Mouse (Mus musculus): Measurements from ENCODE around the gene Nudt21.

The Nudt21 gene

DNA sequence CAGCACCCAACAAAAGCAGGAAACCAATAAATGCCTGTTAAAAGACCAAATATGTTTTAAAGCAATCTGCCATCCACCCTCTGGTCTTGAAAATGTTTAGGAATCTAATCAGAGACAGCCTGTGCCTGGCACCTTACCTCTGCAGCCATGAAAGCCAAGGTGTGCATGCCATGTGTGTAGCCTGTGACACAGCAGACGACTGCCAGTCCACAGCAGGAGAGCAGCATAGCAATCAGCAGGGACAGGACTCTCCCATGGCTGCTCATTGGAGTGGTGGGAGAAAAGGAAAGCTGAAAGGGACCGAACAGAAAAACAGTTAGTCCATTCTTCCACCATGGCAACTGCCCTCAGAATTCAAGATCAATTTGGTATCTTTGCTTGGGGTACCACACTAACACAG, 37.9 kb downstream of the Nudt21 start:
- DNase-seq, result no peak

DNA sequence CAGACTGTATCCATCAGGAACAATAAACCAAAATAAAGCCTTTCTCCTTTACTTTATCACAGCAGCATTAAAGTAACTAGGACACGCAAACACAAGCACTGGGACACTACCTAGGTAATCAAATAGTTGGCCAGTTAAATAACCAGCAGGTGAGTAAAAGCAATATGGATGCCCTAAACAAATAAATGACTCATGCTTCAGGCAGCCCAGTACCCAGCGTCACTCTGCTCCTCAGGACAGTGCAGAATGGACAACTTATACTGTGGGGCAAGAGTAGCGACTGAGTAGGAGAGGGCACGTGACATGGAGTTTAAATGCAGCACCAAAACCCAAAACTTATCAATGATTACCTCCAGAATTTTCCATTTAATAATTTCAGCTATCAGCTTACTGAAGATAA, 47.1 kb downstream of the Nudt21 start:
- DNase-seq, result no peak

DNA sequence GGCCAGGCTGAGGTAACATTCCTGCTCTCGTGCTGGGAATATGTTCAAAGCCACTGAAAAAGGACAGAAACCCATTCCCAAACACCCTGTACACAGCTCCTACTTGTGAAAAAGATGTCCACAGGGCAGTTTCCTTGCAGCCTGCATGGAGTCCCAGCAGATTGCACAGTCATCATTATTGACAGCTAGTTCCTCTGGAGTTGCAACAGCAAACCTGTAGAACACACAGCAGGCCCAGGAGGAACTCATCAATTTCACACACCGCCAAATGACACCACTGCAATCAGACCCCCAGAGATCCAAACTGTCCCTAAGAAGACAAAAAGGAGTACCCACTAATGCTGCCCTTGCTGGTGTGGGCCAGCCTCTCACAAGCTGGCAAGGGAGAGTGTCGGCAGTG, 52.1 kb downstream of the Nudt21 start:
- DNase-seq, result no peak

DNA sequence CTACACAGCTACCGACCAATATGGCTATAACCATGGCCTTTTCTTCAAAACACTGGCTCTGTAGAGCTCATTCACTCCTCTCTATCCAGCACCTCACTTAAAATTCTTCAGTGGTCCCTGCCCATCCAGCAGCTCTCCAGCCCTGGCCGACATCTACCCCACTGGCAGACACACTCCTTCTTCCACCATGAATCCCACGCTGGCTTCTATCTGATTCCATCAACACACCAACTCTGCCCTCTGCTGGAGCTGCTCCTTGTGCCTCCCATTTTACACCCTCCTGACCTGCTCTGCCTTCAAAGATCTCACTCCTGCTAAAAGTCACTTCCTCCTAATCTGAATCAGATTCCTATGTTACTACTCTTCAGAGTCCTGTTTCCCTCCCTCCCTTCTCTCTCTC, 53.0 kb downstream of the Nudt21 start:
- DNase-seq, result no peak

- no peak for DNase-seq
These were observed 55.1 kb downstream of the Nudt21 start for GRCm38 (mm10) chr8:93981679-93982215.

DNA sequence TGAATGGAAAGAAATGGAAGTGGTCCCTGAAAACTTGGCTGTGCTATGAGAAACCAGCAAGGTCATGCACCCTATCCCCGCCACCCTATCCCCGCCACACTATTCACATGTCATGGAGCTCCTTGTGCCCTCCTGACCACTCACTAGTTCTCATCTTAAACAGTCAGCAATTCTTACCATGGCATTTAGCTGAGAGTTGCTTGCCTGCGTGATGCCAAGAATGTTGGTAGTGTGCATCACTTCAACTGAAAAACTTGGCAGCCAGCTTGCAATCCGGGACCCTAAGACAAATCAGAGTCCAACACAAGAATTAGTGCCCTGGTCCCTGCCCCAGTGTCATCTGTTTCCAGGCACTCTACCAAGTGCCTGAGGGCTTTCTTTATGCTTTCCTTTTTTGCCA, 56.7 kb downstream of the Nudt21 start:
- no peak for DNase-seq

DNA sequence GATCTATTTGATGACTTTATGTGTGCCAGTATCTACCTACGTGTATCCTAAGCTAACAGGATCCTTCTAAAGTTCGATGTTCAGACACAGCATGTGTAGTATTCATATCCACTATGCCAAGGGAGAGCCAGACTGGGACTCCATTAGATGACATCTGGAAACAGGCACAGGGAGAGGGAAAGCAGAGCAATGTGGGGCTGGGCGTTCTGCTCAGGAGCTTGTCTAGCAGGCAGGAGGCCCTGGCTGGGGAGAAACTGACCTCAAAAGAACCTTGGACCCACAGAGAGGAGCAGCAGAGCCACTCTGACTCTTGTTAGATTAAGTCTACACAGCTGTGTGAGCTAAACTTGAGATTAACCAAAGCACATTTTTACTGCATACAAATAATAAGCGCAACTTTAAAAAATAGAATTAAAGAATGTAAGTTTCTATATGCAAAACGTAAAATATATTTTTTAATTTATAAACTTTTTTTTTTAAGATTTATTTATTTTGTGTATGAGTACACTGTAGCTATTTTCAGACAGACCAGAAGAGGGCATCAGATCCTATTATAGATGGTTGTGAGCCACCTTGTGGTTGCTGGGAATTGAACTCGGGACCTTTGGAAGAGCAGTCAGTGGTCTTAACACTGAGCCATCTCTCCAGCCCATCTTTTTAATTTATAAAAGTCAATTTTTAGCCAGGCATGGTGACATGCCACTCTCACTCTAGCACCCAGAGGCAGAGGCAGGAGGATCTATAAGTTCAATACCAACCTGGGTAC, 60.2 kb downstream of the Nudt21 start:
- no peak for DNase-seq

- no peak for DNase-seq
These were observed 61.5 kb downstream of the Nudt21 start for GRCm38 (mm10) chr8:93975358-93975757.

- DNase-seq, result no peak
These were observed 62.1 kb downstream of the Nudt21 start for GRCm38 (mm10) chr8:93974602-93975186.

- DNase-seq, result no peak
These were observed 62.9 kb downstream of the Nudt21 start for GRCm38 (mm10) chr8:93973831-93974375.

- no peak for DNase-seq
These were observed 63.7 kb downstream of the Nudt21 start for GRCm38 (mm10) chr8:93972971-93973734.

GRCm38 (mm10) chr8:93972211-93972610, 64.6 kb downstream of the Nudt21 start:
- DNase-seq, result no peak

DNA sequence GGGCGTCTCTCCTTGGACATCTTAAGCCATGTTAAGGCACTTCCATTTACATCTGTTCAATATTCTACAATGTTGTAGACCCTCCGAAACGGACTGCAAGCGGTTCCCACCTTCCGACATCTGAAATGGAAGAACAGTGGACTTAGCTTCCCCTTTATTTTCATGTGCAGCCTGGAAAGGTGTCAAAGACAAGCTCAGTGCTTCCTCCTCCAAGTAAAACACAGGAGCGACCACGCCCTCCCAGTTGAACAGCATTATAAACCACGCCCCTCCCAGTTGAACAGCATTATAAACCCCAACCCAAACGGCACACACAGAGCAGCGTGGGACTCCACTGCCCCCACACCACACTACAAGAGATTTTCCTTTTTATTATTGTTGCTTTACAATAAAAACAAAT, 65.4 kb downstream of the Nudt21 start:
- DNase-seq, result no peak

DNA sequence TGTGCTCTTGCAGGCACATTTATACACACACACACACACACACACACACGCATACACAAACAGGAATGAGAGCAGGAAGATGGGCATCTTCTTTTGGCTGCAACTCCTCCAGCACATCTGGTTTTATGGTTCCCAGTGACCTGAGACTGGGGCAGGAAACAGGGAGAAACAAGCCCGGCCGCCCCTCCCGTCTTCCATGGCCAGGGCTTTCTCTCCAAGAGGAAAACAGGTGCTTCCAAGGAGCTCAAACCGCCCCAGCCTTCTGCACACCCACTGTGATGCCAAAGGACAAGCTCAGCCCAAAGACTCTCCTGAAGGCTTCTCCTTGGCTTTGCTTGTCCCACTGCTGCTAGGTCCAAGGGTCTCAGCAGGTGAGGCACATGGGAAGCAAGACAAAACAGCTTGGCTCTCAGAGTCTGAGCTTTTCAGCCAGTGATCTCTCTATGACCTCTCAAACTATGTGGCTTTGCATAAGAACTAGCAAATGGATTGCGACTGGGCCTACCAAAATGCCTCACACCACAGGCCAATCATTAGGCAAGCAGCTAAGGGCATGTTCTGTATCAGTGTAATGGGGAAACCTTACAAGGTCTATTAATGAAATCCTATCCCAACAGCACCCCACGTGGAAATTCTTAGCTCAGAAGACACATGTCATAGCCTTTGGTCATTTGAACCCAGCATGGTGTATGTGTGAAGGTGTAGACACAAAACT, 67.0 kb downstream of the Nudt21 start:
- DNase-seq, result no peak

DNA sequence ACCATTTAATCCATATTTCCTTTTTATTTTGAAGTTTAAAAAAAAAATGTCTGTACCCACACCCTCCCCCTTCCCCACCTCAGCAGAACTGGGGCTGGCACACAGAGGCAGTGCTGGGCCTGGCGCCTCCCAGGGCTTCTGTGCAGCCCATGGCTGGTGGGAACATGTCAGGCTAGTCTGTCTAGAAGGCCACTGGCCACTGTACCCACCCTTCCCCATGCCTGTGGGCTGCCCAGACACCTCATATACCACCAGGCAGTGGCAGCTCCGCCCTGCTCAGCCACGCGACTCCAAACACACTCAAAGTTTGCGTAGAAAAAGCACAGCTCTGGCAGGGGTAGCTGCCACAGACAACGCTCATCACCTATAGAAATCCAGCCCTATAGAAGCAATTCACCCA, 68.5 kb downstream of the Nudt21 start:
- DNase-seq, result no peak
